Mouse (Mus musculus) G1E (cell line): ENCODE data around the gene Arap1.

Experiments used
- CTCF ChIP-seq: IDR thresholded peaks from 2 replicates; pipeline ENCODE4 v1.5.1; 2012; ENCODE audit warnings: low read depth, low read length, inconsistent platforms, mixed read lengths
- GATA2 ChIP-seq: IDR thresholded peaks from 2 replicates; pipeline ENCODE4 v1.6.1; 2012; ENCODE audit warnings: low read depth, low read length, inconsistent platforms, borderline replicate concordance
- TAL1 ChIP-seq: conservative IDR thresholded peaks from 2 replicates; pipeline ENCODE4 v1.6.1; 2012; ENCODE audit warnings: low read depth, low read length, inconsistent platforms, mixed read lengths

DNA sequence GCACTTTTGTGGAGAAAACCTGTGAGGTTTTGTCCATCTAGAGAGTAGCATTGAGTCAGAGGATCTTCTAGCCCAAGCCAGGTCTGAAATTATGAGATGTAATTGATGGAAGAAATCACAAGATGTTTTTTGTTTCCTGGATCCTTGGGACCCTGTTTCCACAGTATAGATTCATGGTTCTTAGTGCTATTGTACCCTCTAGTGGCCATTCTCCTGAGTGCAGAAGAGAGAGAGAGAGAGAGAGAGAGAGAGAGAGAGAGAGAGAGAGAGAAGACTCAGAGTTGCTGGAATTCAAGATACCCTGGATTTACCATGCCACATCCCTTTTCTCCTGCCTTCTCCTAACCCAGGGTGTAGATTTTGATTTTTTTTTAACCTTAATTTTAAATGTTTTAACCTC lies 26.3 kb downstream of the Arap1 start:
- no peak for TF ChIP-seq GATA2
- TF ChIP-seq CTCF, result 0 out of 2 replicates have a peak, but pooled peaks have one; percentile 26
- TF ChIP-seq TAL1, result no peak
